Mouse (Mus musculus): Measurements from ENCODE around the gene Lmx1b. TPM values are rescaled to one million over a fixed set of nuclear protein-coding genes. Genes with fewer than 3 reads are reported as not detected.

Gene Lmx1b
- polyA plus RNA-seq, 1 experiment from 2014 or later, result not detected

GRCm38 (mm10) chr2:33646283-33646550, 5.9 kb upstream of the Lmx1b start:
- Histone ChIP-seq H3K4me1 (replicated peaks; ENCODE audit: control insufficient read depth, insufficient read depth) (no peaks in the 10 kb centered on the region), H3K4me3 (ENCODE audit: low read depth, low read length) (no peak overlapping the region), H3K4me2 (replicated peaks; ENCODE audit: low read depth) (no peak overlapping the region), H3K27me3 (ENCODE audit: control insufficient read depth, insufficient read depth, low read length) (peaks cover 38% of the 10 kb centered on the region), H3K9me3 (ENCODE audit: control insufficient read depth, low read length) (no peaks in the 10 kb centered on the region), H3K27ac (replicated peaks) (no peak overlapping the region), H3K36me3 (ENCODE audit: control insufficient read depth, insufficient read depth, low read length) (no peaks in the 10 kb centered on the region), H3K9ac (ENCODE audit: low read length) (no peak overlapping the region)
- TF ChIP-seq CTCF (IDR thresholded peaks at IDR 0.05; ENCODE audit: low read depth) (no peak), EP300 (optimal IDR thresholded peaks at IDR 0.05) (no peak)
- no peak for DNase-seq (ENCODE audit: low spot score)
- ATAC-seq (ENCODE audit: low FRiP score, low TSS enrichment), result no peak
- WGBS, result 9% methylated on average over 3 of the region's 3 CpGs

DNA sequence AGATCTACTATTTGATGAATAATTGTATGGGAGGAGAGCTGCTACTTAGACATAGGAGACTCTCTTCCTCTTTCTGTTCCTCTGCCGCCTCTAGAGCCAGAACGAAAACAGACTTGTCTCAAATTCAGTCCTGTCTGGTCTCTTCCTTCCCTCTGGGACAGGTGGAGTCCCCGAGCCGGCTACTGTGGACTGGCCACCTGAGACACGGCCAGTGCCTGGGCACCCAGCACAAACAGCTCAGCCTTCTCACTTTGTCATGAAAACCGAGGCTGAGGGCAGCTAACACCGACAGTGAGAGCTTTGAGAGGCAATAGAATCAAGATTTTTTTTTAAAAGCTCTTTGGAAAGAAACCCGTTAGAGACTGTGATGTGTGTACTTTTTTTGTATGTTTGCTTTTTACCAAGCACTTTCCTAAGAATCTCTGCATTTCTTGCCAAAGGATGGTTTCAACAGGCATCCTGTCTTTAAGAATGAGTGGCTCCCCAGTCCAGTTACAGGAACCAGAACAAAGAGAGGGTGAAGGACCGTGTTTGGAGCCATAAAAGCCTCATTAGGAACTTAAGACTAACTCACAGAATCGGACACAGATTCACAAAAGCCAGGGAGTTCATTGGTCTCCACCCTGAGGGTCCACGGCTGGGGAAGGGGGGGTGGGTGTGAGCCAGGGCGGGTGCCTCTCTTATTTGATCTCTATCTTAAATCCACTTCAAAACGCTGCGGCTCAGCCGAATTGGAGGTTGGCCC, 5.4 kb upstream of the Lmx1b start:
- Histone ChIP-seq H3K27ac (replicated peaks) (no peak overlapping the region), H3K4me2 (replicated peaks; ENCODE audit: low read depth) (no peak overlapping the region), H3K4me3 (ENCODE audit: low read depth, low read length) (no peak overlapping the region), H3K9me3 (ENCODE audit: control insufficient read depth, low read length) (no peaks in the 10 kb centered on the region), H3K27me3 (ENCODE audit: control insufficient read depth, insufficient read depth, low read length) (peaks cover 42% of the 10 kb centered on the region), H3K36me3 (ENCODE audit: control insufficient read depth, insufficient read depth, low read length) (no peaks in the 10 kb centered on the region), H3K9ac (ENCODE audit: low read length) (no peak overlapping the region), H3K4me1 (replicated peaks; ENCODE audit: control insufficient read depth, insufficient read depth) (no peaks in the 10 kb centered on the region)
- WGBS, result 5% methylated on average over 15 of the region's 15 CpGs
- ATAC-seq (ENCODE audit: low FRiP score, low TSS enrichment) (no peak), DNase-seq (ENCODE audit: low spot score) (no peak)
- TF ChIP-seq CTCF (IDR thresholded peaks at IDR 0.05; ENCODE audit: low read depth), result no peak
- TF ChIP-seq EP300 (optimal IDR thresholded peaks at IDR 0.05), result no peak

DNA sequence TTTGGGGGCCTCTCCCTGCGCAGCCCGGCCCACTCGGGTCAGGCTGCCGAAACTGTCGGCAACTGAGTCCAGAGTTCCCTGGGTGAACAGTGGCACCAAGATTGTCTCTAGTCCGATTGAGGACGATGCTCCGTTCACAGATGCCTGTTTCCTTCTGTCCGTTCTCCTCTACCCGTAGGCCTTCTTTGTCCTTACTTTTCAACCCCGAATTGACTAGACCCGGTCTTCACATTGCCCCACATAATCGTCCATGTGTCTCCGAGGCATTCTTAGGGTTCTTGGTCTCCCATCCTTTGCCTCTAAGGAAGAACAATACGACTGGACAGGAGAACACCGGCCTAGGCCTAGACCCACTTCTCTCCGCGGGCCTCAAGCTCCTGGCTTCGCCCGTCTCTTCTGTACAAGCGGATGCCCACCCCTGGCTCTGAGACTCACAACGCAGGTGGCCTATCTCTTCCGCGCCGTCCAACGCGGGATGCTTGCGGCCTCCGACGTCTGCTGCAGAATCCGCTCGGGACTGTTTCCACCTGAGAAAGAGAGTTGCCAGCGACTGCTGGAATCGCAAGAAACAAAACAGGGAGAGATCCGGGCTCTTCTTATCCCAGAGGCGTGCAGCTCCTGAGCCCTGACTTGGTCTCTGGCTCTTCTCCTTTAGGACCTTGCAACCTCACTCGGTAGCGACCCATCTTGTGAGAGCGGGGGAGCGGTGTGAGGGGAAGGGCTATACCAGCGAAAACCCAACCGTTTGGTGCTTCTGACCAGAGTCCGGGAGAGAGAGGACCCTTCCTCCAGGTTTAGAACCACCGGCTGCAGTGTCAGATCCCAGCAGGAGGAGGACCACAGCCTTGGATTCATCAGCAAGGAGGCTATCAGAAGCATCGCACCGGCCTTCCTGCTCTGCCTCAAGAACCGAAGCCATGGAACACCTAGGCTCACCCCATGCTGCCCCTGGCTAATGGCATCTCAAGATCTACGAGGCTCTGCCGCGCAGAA, 3.7 kb upstream of the Lmx1b start:
- Histone ChIP-seq H3K4me1 (replicated peaks; ENCODE audit: control insufficient read depth, insufficient read depth) (no peaks in the 10 kb centered on the region), H3K4me2 (replicated peaks; ENCODE audit: low read depth) (no peak overlapping the region), H3K27me3 (ENCODE audit: control insufficient read depth, insufficient read depth, low read length) (peaks cover 51% of the 10 kb centered on the region), H3K9me3 (ENCODE audit: control insufficient read depth, low read length) (no peaks in the 10 kb centered on the region), H3K9ac (ENCODE audit: low read length) (no peak overlapping the region), H3K4me3 (ENCODE audit: low read depth, low read length) (no peak overlapping the region), H3K36me3 (ENCODE audit: control insufficient read depth, insufficient read depth, low read length) (no peaks in the 10 kb centered on the region), H3K27ac (replicated peaks) (no peak overlapping the region)
- ATAC-seq (ENCODE audit: low FRiP score, low TSS enrichment) (no peak), DNase-seq (ENCODE audit: low spot score) (no peak)
- TF ChIP-seq CTCF (IDR thresholded peaks at IDR 0.05; ENCODE audit: low read depth) (no peak), EP300 (optimal IDR thresholded peaks at IDR 0.05) (no peak)
- WGBS, result 17% methylated on average over 50 of the region's 50 CpGs

GRCm38 (mm10) chr2:33642650-33643458, 2.5 kb upstream of the Lmx1b start:
- Histone ChIP-seq H3K4me2 (replicated peaks; ENCODE audit: low read depth) (no peak overlapping the region), H3K27me3 (ENCODE audit: control insufficient read depth, insufficient read depth, low read length) (peaks cover 60% of the 10 kb centered on the region), H3K27ac (replicated peaks) (no peak overlapping the region), H3K9me3 (ENCODE audit: control insufficient read depth, low read length) (no peaks in the 10 kb centered on the region), H3K4me3 (ENCODE audit: low read depth, low read length) (no peak overlapping the region), H3K36me3 (ENCODE audit: control insufficient read depth, insufficient read depth, low read length) (no peaks in the 10 kb centered on the region), H3K9ac (ENCODE audit: low read length) (no peak overlapping the region), H3K4me1 (replicated peaks; ENCODE audit: control insufficient read depth, insufficient read depth) (no peaks in the 10 kb centered on the region)
- TF ChIP-seq EP300 (optimal IDR thresholded peaks at IDR 0.05), result no peak
- TF ChIP-seq CTCF (IDR thresholded peaks at IDR 0.05; ENCODE audit: low read depth), result peak; percentile 92
- 4% methylated on average over 42 of the region's 42 CpGs for WGBS
- DNase-seq (ENCODE audit: low spot score) (peak; percentile 70), ATAC-seq (ENCODE audit: low FRiP score, low TSS enrichment) (peak; percentile 49)

DNA sequence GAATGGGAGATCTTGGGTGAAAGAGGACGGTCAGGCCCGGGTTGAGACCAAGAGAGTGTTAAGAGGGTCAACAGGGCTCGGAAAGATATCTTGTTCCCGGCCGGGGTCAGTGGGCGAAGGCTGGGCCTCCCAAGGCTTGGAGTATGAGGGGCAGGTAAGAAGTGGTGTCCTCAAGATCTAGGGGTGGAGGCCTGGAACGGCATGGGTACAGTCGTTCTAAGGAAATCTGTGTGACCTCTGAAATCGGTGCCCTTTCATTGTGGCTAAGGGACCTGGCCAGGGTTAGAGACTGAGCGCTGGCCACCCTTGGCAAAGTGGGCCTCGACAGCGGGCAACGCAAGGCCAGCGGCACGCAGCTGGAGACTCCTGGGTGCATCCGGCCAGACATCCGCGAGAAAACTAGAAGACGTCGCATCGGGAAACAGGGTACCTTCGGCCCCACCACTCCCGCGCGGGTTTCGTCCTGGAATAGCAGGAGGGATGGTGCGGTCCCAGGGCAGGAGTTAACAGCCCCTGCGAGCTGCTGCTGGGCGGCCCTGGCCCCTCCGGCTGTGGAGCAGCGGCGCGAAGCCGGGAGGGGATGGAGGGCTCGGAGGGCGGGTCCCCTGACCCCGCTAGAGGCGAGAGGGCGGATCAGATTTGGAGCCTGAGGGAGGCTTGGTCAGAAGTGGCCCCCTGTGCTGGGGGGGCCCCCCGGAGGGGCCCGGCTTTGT, 1.7 kb upstream of the Lmx1b start:
- ATAC-seq (ENCODE audit: low FRiP score, low TSS enrichment), result no peak
- Histone ChIP-seq H3K36me3 (ENCODE audit: control insufficient read depth, insufficient read depth, low read length) (no peaks in the 10 kb centered on the region), H3K9ac (ENCODE audit: low read length) (no peak overlapping the region), H3K4me2 (replicated peaks; ENCODE audit: low read depth) (no peak overlapping the region), H3K4me3 (ENCODE audit: low read depth, low read length) (no peak overlapping the region), H3K27me3 (ENCODE audit: control insufficient read depth, insufficient read depth, low read length) (peaks cover 60% of the 10 kb centered on the region), H3K4me1 (replicated peaks; ENCODE audit: control insufficient read depth, insufficient read depth) (no peaks in the 10 kb centered on the region), H3K27ac (replicated peaks) (no peak overlapping the region), H3K9me3 (ENCODE audit: control insufficient read depth, low read length) (no peaks in the 10 kb centered on the region)
- 3% methylated on average over 40 of the region's 41 CpGs for WGBS
- DNase-seq (ENCODE audit: low spot score), result no peak
- no peak for TF ChIP-seq CTCF (IDR thresholded peaks at IDR 0.05; ENCODE audit: low read depth)

Measured in stomach, postnatal 0 days (tissue).